Mouse (Mus musculus): Measurements from ENCODE around the gene Pik3r1. TPM values are rescaled to one million over a fixed set of nuclear protein-coding genes. Genes with fewer than 3 reads are reported as not detected.
A peak's percentile ranks its signal among the peaks of the same experiment; 100 is the strongest.

The Pik3r1 gene
- polyA plus RNA-seq, 1 experiment from 2014 or later = 46.0 TPM

- Histone ChIP-seq H3K9me3 (replicated peaks) (no peaks in the 10 kb centered on the region), H3K4me2 (replicated peaks) (no peak overlapping the region)
- 88% methylated on average over 7 of the region's 7 CpGs for WGBS
These were observed 61.6 kb downstream of the Pik3r1 start for GRCm38 (mm10) chr13:101706426-101706825.

GRCm38 (mm10) chr13:101702096-101702775 lies 65.8 kb downstream of the Pik3r1 start:
- H3K9ac ChIP-seq = no peak overlapping the region
- H3K4me3 ChIP-seq (replicated peaks) = no peak overlapping the region
- no peak overlapping the region for H3K27ac ChIP-seq (replicated peaks)
- H3K4me1 ChIP-seq = peaks cover 23% of the 10 kb centered on the region
- no peaks in the 10 kb centered on the region for H3K27me3 ChIP-seq
- H3K36me3 ChIP-seq = peaks cover 43% of the 10 kb centered on the region
- no peak overlapping the region for H3K4me2 ChIP-seq (replicated peaks)
- 86% methylated on average over 14 of the region's 14 CpGs for WGBS
- ATAC-seq (ENCODE audit: insufficient number of reproducible peaks, low FRiP score, low TSS enrichment, low read depth) = no peak
- H3K9me3 ChIP-seq (replicated peaks) = no peaks in the 10 kb centered on the region

More at GRCm38 (mm10) chr13:101706426-101706825, 61.6 kb downstream of the Pik3r1 start:
- H3K4me1 ChIP-seq = no peaks in the 10 kb centered on the region
- H3K4me3 ChIP-seq (replicated peaks) = no peak overlapping the region
- no peak overlapping the region for H3K9ac ChIP-seq
- no peak for ATAC-seq (ENCODE audit: insufficient number of reproducible peaks, low FRiP score, low TSS enrichment, low read depth)
- no peak overlapping the region for H3K27ac ChIP-seq (replicated peaks)
- H3K27me3 ChIP-seq = no peaks in the 10 kb centered on the region
- peaks cover 43% of the 10 kb centered on the region for H3K36me3 ChIP-seq

- 85% methylated on average over 8 of the region's 8 CpGs for WGBS
- Histone ChIP-seq H3K4me1 (peaks cover 29% of the 10 kb centered on the region), H3K9me3 (replicated peaks) (no peaks in the 10 kb centered on the region), H3K4me3 (replicated peaks) (no peak overlapping the region), H3K27ac (replicated peaks) (no peak overlapping the region), H3K4me2 (replicated peaks) (no peak overlapping the region), H3K27me3 (no peaks in the 10 kb centered on the region), H3K9ac (no peak overlapping the region), H3K36me3 (peaks cover 38% of the 10 kb centered on the region)
- ATAC-seq (ENCODE audit: insufficient number of reproducible peaks, low FRiP score, low TSS enrichment, low read depth) = no peak
These were observed 66.4 kb downstream of the Pik3r1 start for GRCm38 (mm10) chr13:101701632-101702031.

- no peak for ATAC-seq (ENCODE audit: insufficient number of reproducible peaks, low FRiP score, low TSS enrichment, low read depth)
- Histone ChIP-seq H3K27me3 (no peaks in the 10 kb centered on the region), H3K27ac (replicated peaks) (no peak overlapping the region), H3K4me1 (peaks cover 47% of the 10 kb centered on the region), H3K4me3 (replicated peaks) (no peak overlapping the region), H3K9ac (no peak overlapping the region), H3K36me3 (peaks cover 29% of the 10 kb centered on the region), H3K9me3 (replicated peaks) (no peaks in the 10 kb centered on the region), H3K4me2 (replicated peaks) (no peak overlapping the region)
- 46% methylated on average over 5 of the region's 5 CpGs for WGBS
These were observed 68.3 kb downstream of the Pik3r1 start for GRCm38 (mm10) chr13:101699742-101700141.

- Histone ChIP-seq H3K27me3 (no peaks in the 10 kb centered on the region), H3K9me3 (replicated peaks) (no peaks in the 10 kb centered on the region), H3K36me3 (peaks cover 29% of the 10 kb centered on the region), H3K27ac (replicated peaks) (0 out of 2 replicates have a peak overlapping the region, but pooled peaks have one; percentile 4), H3K9ac (no peak overlapping the region), H3K4me1 (peaks cover 61% of the 10 kb centered on the region), H3K4me3 (replicated peaks) (no peak overlapping the region), H3K4me2 (replicated peaks) (no peak overlapping the region)
- 71% methylated on average over 5 of the region's 5 CpGs for WGBS
- no peak for ATAC-seq (ENCODE audit: insufficient number of reproducible peaks, low FRiP score, low TSS enrichment, low read depth)
These were observed 70.1 kb downstream of the Pik3r1 start for GRCm38 (mm10) chr13:101697966-101698365.

- no peak for ATAC-seq (ENCODE audit: insufficient number of reproducible peaks, low FRiP score, low TSS enrichment, low read depth)
- Histone ChIP-seq H3K4me1 (peaks cover 61% of the 10 kb centered on the region), H3K27ac (replicated peaks) (peak overlapping the region; percentile 61; the same call in 1 of the 2 replicates), H3K9me3 (replicated peaks) (no peaks in the 10 kb centered on the region), H3K27me3 (no peaks in the 10 kb centered on the region), H3K36me3 (peaks cover 28% of the 10 kb centered on the region), H3K4me2 (replicated peaks) (no peak overlapping the region), H3K4me3 (replicated peaks) (no peak overlapping the region), H3K9ac (no peak overlapping the region)
- 38% methylated on average over 5 of the region's 5 CpGs for WGBS
These were observed 70.6 kb downstream of the Pik3r1 start for GRCm38 (mm10) chr13:101697461-101697860.

GRCm38 (mm10) chr13:101696827-101697226 lies 71.2 kb downstream of the Pik3r1 start:
- Histone ChIP-seq H3K9ac (no peak overlapping the region), H3K4me2 (replicated peaks) (0 out of 2 replicates have a peak overlapping the region, but pooled peaks have one; percentile 1), H3K36me3 (peaks cover 23% of the 10 kb centered on the region), H3K4me3 (replicated peaks) (no peak overlapping the region), H3K27ac (replicated peaks) (peak overlapping the region; percentile 61), H3K27me3 (no peaks in the 10 kb centered on the region), H3K4me1 (peaks cover 61% of the 10 kb centered on the region), H3K9me3 (replicated peaks) (no peaks in the 10 kb centered on the region)
- ATAC-seq (ENCODE audit: insufficient number of reproducible peaks, low FRiP score, low TSS enrichment, low read depth) = no peak
- WGBS = 35% methylated on average over 7 of the region's 7 CpGs

GRCm38 (mm10) chr13:101696316-101696715 lies 71.7 kb downstream of the Pik3r1 start:
- Histone ChIP-seq H3K9ac (no peak overlapping the region), H3K9me3 (replicated peaks) (no peaks in the 10 kb centered on the region), H3K4me2 (replicated peaks) (no peak overlapping the region), H3K36me3 (peaks cover 18% of the 10 kb centered on the region), H3K27ac (replicated peaks) (peak overlapping the region; percentile 61), H3K4me3 (replicated peaks) (no peak overlapping the region), H3K27me3 (no peaks in the 10 kb centered on the region), H3K4me1 (peaks cover 66% of the 10 kb centered on the region)
- WGBS = 33% methylated on average over 3 of the region's 3 CpGs
- ATAC-seq (ENCODE audit: insufficient number of reproducible peaks, low FRiP score, low TSS enrichment, low read depth) = no peak

- Histone ChIP-seq H3K9me3 (replicated peaks) (no peaks in the 10 kb centered on the region), H3K9ac (no peak overlapping the region), H3K4me1 (peaks cover 70% of the 10 kb centered on the region), H3K27me3 (no peaks in the 10 kb centered on the region), H3K27ac (replicated peaks) (peak overlapping the region; percentile 84), H3K4me3 (replicated peaks) (no peak overlapping the region), H3K36me3 (peaks cover 15% of the 10 kb centered on the region), H3K4me2 (replicated peaks) (no peak overlapping the region)
- 3% methylated on average over 7 of the region's 7 CpGs for WGBS
- no peak for ATAC-seq (ENCODE audit: insufficient number of reproducible peaks, low FRiP score, low TSS enrichment, low read depth)
These were observed 72.1 kb downstream of the Pik3r1 start for GRCm38 (mm10) chr13:101695876-101696275.

GRCm38 (mm10) chr13:101694496-101695251 lies 73.3 kb downstream of the Pik3r1 start:
- 0 out of 2 replicates have a peak, but pooled peaks cover 7% of the 10 kb centered on the region for H3K36me3 ChIP-seq
- H3K4me1 ChIP-seq = peaks cover 69% of the 10 kb centered on the region
- peak; percentile 22; the same call in 1 of the 2 replicates for ATAC-seq (ENCODE audit: insufficient number of reproducible peaks, low FRiP score, low TSS enrichment, low read depth)
- WGBS = 2% methylated on average over 48 of the region's 48 CpGs
- H3K27ac ChIP-seq (replicated peaks) = peak overlapping the region; percentile 84
- peak overlapping the region; percentile 57 for H3K9ac ChIP-seq
- H3K9me3 ChIP-seq (replicated peaks) = no peaks in the 10 kb centered on the region
- H3K4me3 ChIP-seq (replicated peaks) = peak overlapping the region; percentile 60
- no peaks in the 10 kb centered on the region for H3K27me3 ChIP-seq
- peak overlapping the region; percentile 86 for H3K4me2 ChIP-seq (replicated peaks)

- Histone ChIP-seq H3K36me3 (peaks cover 8% of the 10 kb centered on the region; the same call in 1 of the 2 replicates), H3K9ac (peak overlapping the region; percentile 57), H3K9me3 (replicated peaks) (no peaks in the 10 kb centered on the region), H3K27me3 (no peaks in the 10 kb centered on the region), H3K4me3 (replicated peaks) (peak overlapping the region; percentile 60), H3K4me1 (peaks cover 66% of the 10 kb centered on the region), H3K4me2 (replicated peaks) (peak overlapping the region; percentile 86), H3K27ac (replicated peaks) (peak overlapping the region; percentile 84)
- 1% methylated on average over 12 of the region's 12 CpGs for WGBS
- ATAC-seq (ENCODE audit: insufficient number of reproducible peaks, low FRiP score, low TSS enrichment, low read depth) = peak; percentile 65; the same call in 1 of the 2 replicates
These were observed 74.0 kb downstream of the Pik3r1 start for GRCm38 (mm10) chr13:101693967-101694495.
